Mouse (Mus musculus) common myeloid progenitor, adult 5-6 weeks (primary cell): Measurements from ENCODE around the gene Prcd. TPM values are rescaled to one million over a fixed set of nuclear protein-coding genes. Genes with fewer than 3 reads are reported as not detected.
"Not testable (repeated sequence)": the region's sequence is repeated elsewhere in the genome, so short reads cannot be mapped to it uniquely, and the experiment has no call there.

Source experiments
- ATAC-seq: replicated peaks from 2 replicates; pipeline ENCODE4 v1.8.0; 2016; ENCODE audit warnings: low read depth, mild to moderate bottlenecking, moderate TSS enrichment, inconsistent platforms; ENCODE audit not compliant: poor library complexity, severe bottlenecking
- total RNA-seq: library from RNA; stranded (forward); fragments of 200-1000, 187-1606 nt; gene quantifications from 2 replicates; pipeline ENCODE4 v1.2.3, GENCODE M21; 2017

The Prcd gene
- total RNA-seq, result not detected in 2 replicates

GRCm38 (mm10) chr11:116653234-116653633, at the start of gene Prcd:
Gene Prcd, plus strand, starts transcription at chr11:116653534.
- ATAC-seq, result no peak

GRCm38 (mm10) chr11:116604097-116604496, 49.2 kb upstream of the Prcd start:
- ATAC-seq, result no peak

GRCm38 (mm10) chr11:116607717-116608116, 45.6 kb upstream of the Prcd start:
- no peak for ATAC-seq

- no peak for ATAC-seq
Observed at GRCm38 (mm10) chr11:116609965-116610630, 43.2 kb upstream of the Prcd start.

GRCm38 (mm10) chr11:116611168-116611567, 42.2 kb upstream of the Prcd start:
- not testable (repeated sequence) for ATAC-seq

GRCm38 (mm10) chr11:116611883-116612282, 41.5 kb upstream of the Prcd start:
- ATAC-seq, result no peak

- ATAC-seq, result no peak
Observed at GRCm38 (mm10) chr11:116612554-116612953, 40.8 kb upstream of the Prcd start.

- no peak for ATAC-seq
Observed at GRCm38 (mm10) chr11:116613234-116613633, 40.1 kb upstream of the Prcd start.

- peak; percentile 52 for ATAC-seq
Observed at GRCm38 (mm10) chr11:116615735-116616437, 37.4 kb upstream of the Prcd start.

GRCm38 (mm10) chr11:116616438-116617118, 36.8 kb upstream of the Prcd start:
- ATAC-seq, result peak; percentile 48

GRCm38 (mm10) chr11:116617641-116618040, 35.7 kb upstream of the Prcd start:
- ATAC-seq, result peak; percentile 20; the same call in 1 of the 2 replicates

- no peak for ATAC-seq
Observed at GRCm38 (mm10) chr11:116618666-116619065, 34.7 kb upstream of the Prcd start.

GRCm38 (mm10) chr11:116619156-116619555, 34.2 kb upstream of the Prcd start:
- no peak for ATAC-seq

GRCm38 (mm10) chr11:116619561-116619960, 33.8 kb upstream of the Prcd start:
- no peak for ATAC-seq

- no peak for ATAC-seq
Observed at GRCm38 (mm10) chr11:116620073-116620472, 33.3 kb upstream of the Prcd start.

- ATAC-seq, result no peak
Observed at GRCm38 (mm10) chr11:116620559-116621253, 32.6 kb upstream of the Prcd start.

GRCm38 (mm10) chr11:116621258-116621704, 32.1 kb upstream of the Prcd start:
- no peak for ATAC-seq

- ATAC-seq, result no peak; the same call in 1 of the 2 replicates
Observed at GRCm38 (mm10) chr11:116623281-116624124, 29.8 kb upstream of the Prcd start.

- ATAC-seq, result peak; percentile 71
Observed at GRCm38 (mm10) chr11:116624131-116624832, 29.1 kb upstream of the Prcd start.
